Mouse (Mus musculus): ENCODE data around the gene Pts. TPM values are rescaled to one million over a fixed set of nuclear protein-coding genes. Genes with fewer than 3 reads are reported as not detected.
A peak's percentile ranks its signal among the peaks of the same experiment; 100 is the strongest.

The Pts gene
- polyA plus RNA-seq, 1 experiment: 29.4 TPM

DNA sequence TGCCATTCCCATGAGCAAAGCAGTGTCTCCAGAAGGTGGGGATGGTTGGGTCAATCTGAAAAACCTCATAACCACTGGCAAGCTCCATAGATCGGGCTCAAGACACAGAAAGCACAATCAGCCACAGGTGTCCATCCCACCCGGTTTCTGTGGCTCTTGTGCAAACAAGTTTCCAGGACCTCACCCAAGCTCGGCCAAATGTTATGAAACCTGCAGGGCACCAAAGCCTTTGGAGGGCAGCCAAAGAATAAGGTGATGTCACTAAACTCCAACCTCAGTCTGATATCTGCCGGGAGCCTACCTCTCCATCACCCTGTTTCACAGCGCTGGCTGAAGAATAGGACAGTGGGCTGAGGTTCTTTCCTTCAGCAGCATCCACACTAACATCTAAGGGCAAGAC, 7.4 kb upstream of the Pts start:
- no peaks in the 10 kb centered on the region for H3K79me2 ChIP-seq (ENCODE audit: control insufficient read depth, insufficient read depth)
- H3K36me3 ChIP-seq (ENCODE audit: control insufficient read depth, insufficient read depth): no peaks in the 10 kb centered on the region
- H3K27me3 ChIP-seq (ENCODE audit: control insufficient read depth, insufficient read depth, insufficient read length): no peaks in the 10 kb centered on the region
- TF ChIP-seq USF1 (IDR thresholded peaks at IDR 0.05; ENCODE audit: low read depth) (no peak), MYOG (IDR thresholded peaks at IDR 0.05; ENCODE audit: control insufficient read depth in 1 of 3, insufficient read depth in 1 of 3, insufficient read length in 2 of 3, low read depth in 2 of 3) (peak in 1 of 3 experiments; percentile 7)
- H3K4me2 ChIP-seq (ENCODE audit: low read depth): no peak overlapping the region
- no peak overlapping the region for H3K4me3 ChIP-seq
- no peak overlapping the region for H3ac ChIP-seq (ENCODE audit: control insufficient read depth, insufficient read length)

DNA sequence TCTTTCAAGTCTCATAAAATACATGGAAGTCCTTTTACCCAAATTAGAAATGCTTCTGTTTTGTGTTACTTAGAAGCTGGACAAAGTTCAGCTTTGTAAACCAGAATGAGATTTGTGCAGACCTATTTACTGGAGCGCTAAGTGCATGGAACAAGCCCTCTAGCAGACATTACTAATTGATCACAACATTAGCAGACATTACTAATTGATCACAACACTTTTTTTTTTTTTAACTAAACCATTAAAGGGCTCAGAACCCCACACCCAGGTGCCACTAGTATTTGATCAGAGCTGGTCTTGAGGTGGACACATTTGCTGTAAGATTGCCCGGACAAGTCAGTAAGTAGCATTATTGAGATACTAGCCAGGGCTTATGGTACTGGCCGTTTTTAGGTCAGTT, 5.3 kb upstream of the Pts start:
- Histone ChIP-seq H3K27me3 (ENCODE audit: control insufficient read depth, insufficient read depth, insufficient read length) (no peaks in the 10 kb centered on the region), H3ac (ENCODE audit: control insufficient read depth, insufficient read length) (no peak overlapping the region), H3K36me3 (ENCODE audit: control insufficient read depth, insufficient read depth) (no peaks in the 10 kb centered on the region), H3K79me2 (ENCODE audit: control insufficient read depth, insufficient read depth) (no peaks in the 10 kb centered on the region), H3K4me3 (no peak overlapping the region), H3K4me2 (ENCODE audit: low read depth) (peak overlapping the region; percentile 47)
- TF ChIP-seq POLR2AphosphoS2 (IDR thresholded peaks at IDR 0.05; ENCODE audit: insufficient read length, low read depth): no peak
- TF ChIP-seq CEBPB (IDR thresholded peaks at IDR 0.05; ENCODE audit: insufficient read depth, poor library complexity, severe bottlenecking): no peak
- no peak for TF ChIP-seq TCF3 (IDR thresholded peaks at IDR 0.05; ENCODE audit: insufficient read length, low read depth)

DNA sequence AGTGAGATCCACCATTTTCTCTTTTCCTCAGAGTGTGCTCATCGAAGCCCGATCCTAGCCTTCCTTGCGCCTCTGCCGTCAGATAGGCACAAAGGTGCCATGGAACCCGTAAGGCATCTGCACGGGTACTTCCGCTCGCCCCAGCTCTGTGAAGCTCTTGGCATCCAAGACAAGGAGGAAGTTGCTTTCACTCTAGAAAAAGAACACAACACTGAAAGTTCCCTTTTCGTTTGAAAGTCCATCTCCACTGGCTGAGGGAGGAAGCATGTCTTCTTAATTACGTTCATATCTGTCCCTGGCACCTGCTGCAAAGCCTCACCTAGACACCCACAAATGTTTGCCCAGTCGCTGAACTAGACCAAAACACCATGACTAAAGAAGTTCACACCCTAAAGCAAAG, 4.8 kb upstream of the Pts start:
- Histone ChIP-seq H3K4me3 (no peak overlapping the region), H3K27me3 (ENCODE audit: control insufficient read depth, insufficient read depth, insufficient read length) (no peaks in the 10 kb centered on the region), H3K79me2 (ENCODE audit: control insufficient read depth, insufficient read depth) (no peaks in the 10 kb centered on the region), H3K4me2 (ENCODE audit: low read depth) (peak overlapping the region; percentile 47), H3K36me3 (ENCODE audit: control insufficient read depth, insufficient read depth) (no peaks in the 10 kb centered on the region), H3ac (ENCODE audit: control insufficient read depth, insufficient read length) (no peak overlapping the region)
- TF ChIP-seq CEBPB (IDR thresholded peaks at IDR 0.05; ENCODE audit: insufficient read depth, poor library complexity, severe bottlenecking) (no peak), SRF (IDR thresholded peaks at IDR 0.05; ENCODE audit: control insufficient read depth, insufficient read length, low read depth) (no peak), TCF12 (IDR thresholded peaks at IDR 0.05; ENCODE audit: insufficient read depth, poor library complexity, severe bottlenecking) (no peak), POLR2A (IDR thresholded peaks at IDR 0.05; ENCODE audit: insufficient read length, low read depth) (no peak), USF1 (IDR thresholded peaks at IDR 0.05; ENCODE audit: low read depth) (no peak), TCF3 (IDR thresholded peaks at IDR 0.05; ENCODE audit: insufficient read length, low read depth) (no peak), MYOG (IDR thresholded peaks at IDR 0.05; ENCODE audit: control insufficient read depth in 1 of 3, insufficient read depth in 1 of 3, insufficient read length in 2 of 3, low read depth in 2 of 3) (no peak), REST (IDR thresholded peaks at IDR 0.05; ENCODE audit: insufficient read depth, insufficient read length) (no peak), E2F4 (IDR thresholded peaks at IDR 0.05; ENCODE audit: insufficient read depth) (no peak), POLR2AphosphoS2 (IDR thresholded peaks at IDR 0.05; ENCODE audit: insufficient read length, low read depth) (no peak), MAX (IDR thresholded peaks at IDR 0.05; ENCODE audit: low read depth) (no peak), MYOD1 (IDR thresholded peaks at IDR 0.05; ENCODE audit: control insufficient read depth in 1 of 3, insufficient read length in 2 of 3, low read depth in 2 of 3) (no peak)

DNA sequence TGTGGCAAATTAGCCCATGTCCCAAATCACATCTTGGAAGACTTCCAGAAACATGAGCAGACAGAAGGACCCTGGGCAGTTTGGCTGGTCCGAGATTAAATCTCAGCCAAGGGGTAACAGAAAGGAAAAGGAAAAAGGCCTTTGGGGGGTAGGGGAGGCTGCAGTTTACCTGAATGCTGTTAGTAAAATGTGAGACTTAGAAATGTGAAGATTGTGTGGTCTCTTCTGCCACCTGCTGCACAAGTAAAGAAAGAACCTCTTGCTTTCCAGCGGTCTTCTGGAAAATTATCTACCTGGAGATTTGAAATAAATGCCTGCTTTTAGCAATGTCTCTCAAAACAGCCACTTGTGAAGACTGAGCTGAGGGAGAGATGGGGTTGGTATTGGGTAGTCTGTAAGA, 2.4 kb upstream of the Pts start:
- H3ac ChIP-seq (ENCODE audit: control insufficient read depth, insufficient read length): no peak overlapping the region
- no peak for TF ChIP-seq TCF12 (IDR thresholded peaks at IDR 0.05; ENCODE audit: insufficient read depth, poor library complexity, severe bottlenecking)
- TF ChIP-seq POLR2AphosphoS2 (IDR thresholded peaks at IDR 0.05; ENCODE audit: insufficient read length, low read depth): no peak
- no peak for TF ChIP-seq CEBPB (IDR thresholded peaks at IDR 0.05; ENCODE audit: insufficient read depth, poor library complexity, severe bottlenecking)
- TF ChIP-seq POLR2A (IDR thresholded peaks at IDR 0.05; ENCODE audit: insufficient read length, low read depth): no peak
- no peak for TF ChIP-seq E2F4 (IDR thresholded peaks at IDR 0.05; ENCODE audit: insufficient read depth)
- no peak for TF ChIP-seq MAX (IDR thresholded peaks at IDR 0.05; ENCODE audit: low read depth)
- TF ChIP-seq TCF3 (IDR thresholded peaks at IDR 0.05; ENCODE audit: insufficient read length, low read depth): no peak
- TF ChIP-seq MYOG (IDR thresholded peaks at IDR 0.05; ENCODE audit: control insufficient read depth in 1 of 3, insufficient read depth in 1 of 3, insufficient read length in 2 of 3, low read depth in 2 of 3): no peak
- no peak for TF ChIP-seq USF1 (IDR thresholded peaks at IDR 0.05; ENCODE audit: low read depth)
- TF ChIP-seq REST (IDR thresholded peaks at IDR 0.05; ENCODE audit: insufficient read depth, insufficient read length): no peak
- no peak for TF ChIP-seq SRF (IDR thresholded peaks at IDR 0.05; ENCODE audit: control insufficient read depth, insufficient read length, low read depth)
- TF ChIP-seq MYOD1 (IDR thresholded peaks at IDR 0.05; ENCODE audit: control insufficient read depth in 1 of 3, insufficient read length in 2 of 3, low read depth in 2 of 3): no peak
- peaks cover 10% of the 10 kb centered on the region for H3K79me2 ChIP-seq (ENCODE audit: control insufficient read depth, insufficient read depth)
- H3K4me3 ChIP-seq: no peak overlapping the region
- no peak overlapping the region for H3K4me2 ChIP-seq (ENCODE audit: low read depth)
- no peaks in the 10 kb centered on the region for H3K36me3 ChIP-seq (ENCODE audit: control insufficient read depth, insufficient read depth)
- H3K27me3 ChIP-seq (ENCODE audit: control insufficient read depth, insufficient read depth, insufficient read length): no peaks in the 10 kb centered on the region

DNA sequence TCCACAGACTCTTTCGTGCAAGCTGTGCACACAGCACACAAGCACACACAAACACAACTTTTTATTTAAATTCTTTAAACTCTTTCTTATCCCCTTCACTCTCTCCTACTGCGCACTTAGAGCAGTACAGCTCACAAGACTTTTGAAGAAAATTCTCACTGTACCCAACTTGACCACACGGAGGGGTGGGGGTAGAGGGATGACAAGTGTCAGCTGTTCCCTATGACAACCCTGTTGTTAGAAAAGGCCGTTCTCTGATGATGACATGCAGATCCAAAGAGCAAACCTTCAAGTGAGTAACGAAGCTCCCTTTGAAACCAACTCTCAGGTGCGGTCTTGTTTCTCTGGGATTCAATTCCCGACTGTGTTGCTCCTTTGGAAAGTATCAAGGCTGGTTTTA, 664 bp downstream of the Pts start:
- Histone ChIP-seq H3K36me3 (ENCODE audit: control insufficient read depth, insufficient read depth) (peaks cover 4% of the 10 kb centered on the region), H3K4me3 (peak overlapping the region; percentile 30), H3K79me2 (ENCODE audit: control insufficient read depth, insufficient read depth) (peaks cover 10% of the 10 kb centered on the region), H3K27me3 (ENCODE audit: control insufficient read depth, insufficient read depth, insufficient read length) (no peaks in the 10 kb centered on the region), H3ac (ENCODE audit: control insufficient read depth, insufficient read length) (peak overlapping the region; percentile 54), H3K4me2 (ENCODE audit: low read depth) (peak overlapping the region; percentile 99)
- TF ChIP-seq SRF (IDR thresholded peaks at IDR 0.05; ENCODE audit: control insufficient read depth, insufficient read length, low read depth) (no peak), REST (IDR thresholded peaks at IDR 0.05; ENCODE audit: insufficient read depth, insufficient read length) (no peak), TCF12 (IDR thresholded peaks at IDR 0.05; ENCODE audit: insufficient read depth, poor library complexity, severe bottlenecking) (no peak), POLR2A (IDR thresholded peaks at IDR 0.05; ENCODE audit: insufficient read length, low read depth) (no peak), MYOD1 (IDR thresholded peaks at IDR 0.05; ENCODE audit: control insufficient read depth in 1 of 3, insufficient read length in 2 of 3, low read depth in 2 of 3) (no peak), MAX (IDR thresholded peaks at IDR 0.05; ENCODE audit: low read depth) (no peak), USF1 (IDR thresholded peaks at IDR 0.05; ENCODE audit: low read depth) (no peak), CEBPB (IDR thresholded peaks at IDR 0.05; ENCODE audit: insufficient read depth, poor library complexity, severe bottlenecking) (no peak), E2F4 (IDR thresholded peaks at IDR 0.05; ENCODE audit: insufficient read depth) (no peak), POLR2AphosphoS2 (IDR thresholded peaks at IDR 0.05; ENCODE audit: insufficient read length, low read depth) (no peak), TCF3 (IDR thresholded peaks at IDR 0.05; ENCODE audit: insufficient read length, low read depth) (no peak), MYOG (IDR thresholded peaks at IDR 0.05; ENCODE audit: control insufficient read depth in 1 of 3, insufficient read depth in 1 of 3, insufficient read length in 2 of 3, low read depth in 2 of 3) (no peak)

Measured in myocyte (in vitro differentiated cells).